Mouse (Mus musculus) spleen, adult 12 weeks (tissue): Measurements from ENCODE around the gene Pcnx2.

Experiments used
- DNase-seq: peaks from one replicate; pipeline ENCODE4 v3.0.0; 2022; ENCODE audit warnings: low spot score

The Pcnx2 gene

DNA sequence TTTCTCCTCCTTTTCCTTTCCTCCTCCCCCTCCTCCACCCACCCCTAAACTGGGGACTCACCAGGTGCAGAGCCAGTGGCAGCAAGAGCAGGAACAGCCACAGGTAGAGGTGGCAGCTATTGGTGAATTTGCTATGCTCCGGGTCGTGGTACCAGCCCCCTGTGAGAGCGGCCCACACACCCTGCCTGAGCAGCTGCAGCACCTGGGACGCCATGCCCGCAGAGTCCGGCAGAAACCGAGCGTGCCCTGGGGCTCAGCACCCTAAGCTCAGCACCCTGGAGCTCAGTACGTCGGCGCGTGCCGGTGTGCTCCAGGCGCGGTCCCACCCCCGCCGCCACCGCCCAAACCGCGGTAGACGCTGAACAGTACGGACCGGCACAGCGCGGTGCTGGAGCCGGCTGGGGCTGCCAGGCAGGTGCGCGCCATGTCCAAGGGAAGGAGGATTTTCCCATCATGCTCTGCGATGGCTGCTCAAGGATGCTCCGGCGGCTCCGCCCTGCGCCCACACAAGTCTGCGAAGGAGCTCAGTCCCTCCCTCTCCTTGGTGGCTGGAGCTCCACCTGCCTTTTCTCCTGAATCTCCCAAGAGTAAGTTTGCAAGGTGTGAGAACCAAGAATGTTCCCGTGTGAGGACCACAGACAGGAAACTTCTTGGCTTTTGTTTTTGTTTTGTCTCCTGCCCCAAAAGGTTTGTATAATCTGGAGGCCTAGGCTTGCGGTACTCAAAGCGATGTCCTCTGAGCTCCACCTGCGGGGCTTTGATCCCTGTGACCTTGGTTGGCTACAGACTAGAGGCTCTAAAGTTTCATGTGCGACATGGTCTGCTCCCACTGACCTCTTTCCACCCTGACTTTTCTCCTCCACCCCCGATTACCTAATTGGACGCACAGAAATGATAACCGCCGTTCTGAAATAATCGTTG, at the start of gene Pcnx2:
TSS of gene Pcnx2 (minus strand) at position 450 of the 921 bp plus-strand sequence.
- DNase-seq: no peak

DNA sequence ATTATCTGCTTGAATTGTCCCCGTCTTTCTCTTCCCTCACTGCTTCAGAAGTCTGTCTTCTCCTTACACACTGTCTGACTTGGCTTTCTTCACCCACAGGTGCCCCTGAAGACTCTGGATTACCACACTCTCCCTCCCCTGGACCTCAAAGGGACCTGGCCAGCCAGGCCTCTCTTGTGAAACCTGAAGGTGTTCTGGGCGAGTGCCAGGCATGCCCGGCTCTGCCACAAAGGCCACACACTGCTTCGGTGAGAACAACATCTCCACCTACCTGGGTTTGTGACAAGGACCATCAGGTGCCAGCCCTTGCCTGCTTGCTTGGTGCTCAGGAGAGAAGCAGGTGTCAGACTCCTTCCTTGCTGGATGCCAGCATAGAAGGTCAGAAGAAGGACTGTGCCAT, 46.4 kb upstream of the Pcnx2 start:
- no peak for DNase-seq

- DNase-seq: no peak
These were observed 37.5 kb upstream of the Pcnx2 start for GRCm38 (mm10) chr8:125935649-125936048.

DNA sequence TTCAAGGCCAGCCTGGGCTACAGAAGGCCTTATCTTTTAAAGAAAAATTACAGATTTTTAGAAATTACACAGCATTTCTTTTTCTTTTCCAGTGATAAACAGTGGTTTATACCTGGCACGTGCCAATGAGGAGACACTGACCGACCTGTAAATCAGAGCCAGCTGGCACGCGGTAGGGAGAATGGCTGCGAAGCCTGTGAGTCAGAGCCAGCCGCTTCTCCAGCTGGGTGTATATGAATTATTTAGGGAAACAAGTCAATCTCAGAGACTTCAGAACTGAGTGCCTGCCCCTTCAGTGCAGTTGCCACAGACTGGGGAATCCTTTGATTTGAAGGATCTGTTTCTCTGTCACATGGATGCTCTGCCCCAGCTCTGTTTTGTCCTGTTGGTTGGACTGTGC, 33.7 kb upstream of the Pcnx2 start:
- DNase-seq: no peak

DNA sequence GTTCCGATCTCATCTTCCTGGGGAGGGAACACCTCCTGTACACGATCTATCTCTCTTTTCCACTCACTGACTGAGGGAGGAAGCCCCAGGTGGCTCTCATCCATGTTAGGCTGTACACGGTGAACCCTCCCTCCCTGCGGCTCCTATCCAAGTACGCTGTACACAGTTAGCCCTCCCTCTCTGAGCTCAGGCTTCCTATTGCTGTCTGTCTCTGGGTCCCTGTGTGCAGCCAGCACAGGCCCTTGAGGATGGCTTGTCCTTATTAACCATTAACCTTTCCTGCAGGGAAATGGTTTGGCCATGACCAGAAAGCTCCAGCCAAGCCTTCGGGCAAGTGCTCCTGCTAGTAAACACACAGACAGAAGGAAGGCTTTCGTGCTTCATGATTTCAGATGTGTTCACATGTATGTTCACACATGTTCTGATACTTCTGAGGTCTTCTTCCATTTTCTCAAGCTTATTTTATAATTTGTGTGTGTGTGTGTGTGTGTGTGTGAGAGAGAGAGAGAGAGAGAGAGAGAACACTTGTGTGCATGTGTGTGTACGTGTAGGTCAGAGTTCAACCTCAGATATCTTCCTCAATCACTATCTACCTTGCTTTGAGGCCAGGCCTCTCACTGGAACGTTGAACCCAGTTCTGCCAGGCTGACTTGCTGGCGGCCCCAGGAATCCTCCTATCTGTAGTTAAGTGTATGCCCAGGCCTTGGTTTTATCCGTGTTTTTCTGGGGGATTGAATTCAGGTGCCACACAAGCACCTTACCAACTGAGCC, 32.3 kb upstream of the Pcnx2 start:
- DNase-seq: no peak

DNA sequence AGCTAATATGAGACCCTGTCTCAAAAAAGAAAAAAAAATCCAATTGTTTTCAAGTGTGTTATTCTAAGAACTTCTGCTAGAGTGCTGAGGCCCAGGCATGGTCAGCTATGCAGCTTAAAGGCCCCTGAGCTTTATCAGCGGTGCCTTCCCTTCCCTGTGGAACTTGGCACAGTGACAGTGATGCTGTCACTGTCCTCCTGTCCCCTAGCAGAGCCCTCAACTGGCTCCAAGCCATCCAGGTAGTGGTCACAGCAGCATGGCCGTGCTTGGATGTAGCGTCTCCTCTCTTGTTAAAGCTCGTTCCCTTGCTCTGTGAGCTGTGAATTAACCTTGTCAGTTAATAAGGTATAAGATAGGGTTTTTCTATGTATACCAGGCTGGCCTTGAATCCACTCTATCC, 28.5 kb upstream of the Pcnx2 start:
- no peak for DNase-seq

GRCm38 (mm10) chr8:125922333-125922732, 24.2 kb upstream of the Pcnx2 start:
- no peak for DNase-seq

GRCm38 (mm10) chr8:125920761-125921160, 22.6 kb upstream of the Pcnx2 start:
- no peak for DNase-seq

GRCm38 (mm10) chr8:125920281-125920680, 22.2 kb upstream of the Pcnx2 start:
- no peak for DNase-seq

GRCm38 (mm10) chr8:125919560-125919959, 21.4 kb upstream of the Pcnx2 start:
- no peak for DNase-seq

GRCm38 (mm10) chr8:125918719-125919118, 20.6 kb upstream of the Pcnx2 start:
- DNase-seq: no peak

GRCm38 (mm10) chr8:125917013-125917412, 18.9 kb upstream of the Pcnx2 start:
- no peak for DNase-seq

GRCm38 (mm10) chr8:125914386-125914785, 16.3 kb upstream of the Pcnx2 start:
- no peak for DNase-seq

GRCm38 (mm10) chr8:125913206-125913605, 15.1 kb upstream of the Pcnx2 start:
- no peak for DNase-seq

DNA sequence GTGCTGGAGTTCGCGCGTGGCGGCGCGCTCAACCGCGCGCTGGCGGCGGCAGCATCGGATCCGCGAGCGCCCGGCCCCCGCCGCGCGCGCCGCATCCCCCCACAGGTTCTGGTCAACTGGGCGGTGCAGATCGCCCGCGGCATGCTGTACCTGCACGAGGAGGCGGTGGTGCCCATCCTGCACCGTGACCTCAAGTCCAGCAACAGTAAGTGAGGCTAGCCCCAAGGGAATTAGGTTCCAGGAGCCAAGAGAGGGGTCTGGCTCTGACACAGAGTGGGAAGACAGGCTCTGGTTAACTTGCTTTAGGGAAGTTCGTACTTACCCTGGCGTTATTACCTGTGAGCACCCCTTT, 13.1 kb upstream of the Pcnx2 start:
- DNase-seq: no peak

- no peak for DNase-seq
These were observed 12.5 kb upstream of the Pcnx2 start, which contains the start of gene Map3k21 for GRCm38 (mm10) chr8:125910365-125911228. Gene Map3k21 (plus strand): TSS chr8:125910450.

DNA sequence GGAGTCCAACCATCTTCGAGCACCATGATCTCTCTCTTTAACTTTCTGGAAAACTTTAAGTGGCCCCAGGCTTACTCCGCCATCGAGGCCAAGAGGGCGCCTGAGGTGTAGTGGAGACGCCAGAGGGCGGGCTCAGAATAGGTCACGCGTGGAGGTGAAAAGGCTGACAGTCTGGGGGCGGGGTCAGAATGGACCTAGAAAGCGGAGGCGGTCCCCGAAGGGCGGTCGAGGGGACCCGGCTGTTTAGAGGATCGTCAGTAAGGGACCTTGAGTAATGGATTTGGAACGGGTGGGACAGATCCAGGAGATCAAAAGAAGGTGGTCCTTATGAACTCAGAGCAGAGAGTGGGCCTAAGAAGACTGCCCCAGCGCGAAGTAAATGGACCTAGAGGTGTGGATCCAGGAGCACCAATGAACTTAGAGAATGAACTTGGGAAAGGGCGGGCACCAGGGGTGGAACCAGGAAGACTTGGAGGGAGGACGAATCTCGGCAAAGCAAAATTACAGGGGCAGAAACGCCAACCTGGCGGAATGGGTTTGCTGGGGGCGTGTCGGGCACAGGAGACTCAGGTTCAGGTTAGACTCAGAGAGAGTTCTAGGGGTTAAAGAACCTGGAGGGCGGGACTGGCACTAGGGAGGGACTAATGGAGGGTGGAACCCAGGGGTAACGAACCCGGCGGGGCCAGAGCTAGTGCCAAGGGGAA, 11.7 kb upstream of the Pcnx2 start:
- no peak for DNase-seq

DNA sequence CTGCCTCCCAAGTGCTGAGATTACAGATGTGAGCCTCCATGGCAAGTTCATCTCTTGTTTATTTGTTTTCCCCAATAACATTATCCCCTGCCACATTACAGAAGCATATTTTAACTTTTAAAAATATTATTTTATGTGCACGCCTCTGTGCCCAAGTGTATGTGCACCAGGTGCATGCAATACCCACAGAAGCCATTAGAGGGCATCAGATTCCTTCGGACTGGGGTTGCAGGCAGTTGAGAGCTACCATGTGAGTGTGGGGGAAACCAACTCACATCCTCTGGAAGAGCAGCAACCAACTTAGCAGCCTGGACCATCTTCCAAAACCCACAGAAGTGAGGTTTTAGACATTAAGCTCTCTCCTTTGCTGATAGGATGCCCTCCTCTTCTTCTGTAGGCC, 9.2 kb upstream of the Pcnx2 start:
- no peak for DNase-seq

GRCm38 (mm10) chr8:125905341-125905740, 7.2 kb upstream of the Pcnx2 start:
- DNase-seq: no peak

DNA sequence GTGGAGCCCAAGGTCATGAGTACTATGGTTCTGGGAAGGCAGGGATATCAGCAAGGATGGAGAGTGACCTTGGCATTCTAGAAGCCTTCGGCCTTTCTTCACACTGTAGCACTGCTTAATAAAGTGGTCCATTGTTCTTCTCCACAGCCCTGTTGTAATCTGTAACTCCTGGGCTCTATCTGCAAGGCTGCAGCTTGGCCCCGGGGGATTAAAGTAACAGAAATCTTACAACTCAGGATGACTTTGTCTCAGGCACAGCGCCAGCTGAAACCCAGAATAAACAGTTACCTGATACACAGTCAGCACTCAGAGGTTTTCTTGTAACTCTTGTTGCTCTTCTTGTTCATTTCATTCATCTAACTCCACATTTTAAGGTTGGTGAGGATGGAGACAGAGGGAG, 4.4 kb upstream of the Pcnx2 start:
- no peak for DNase-seq

GRCm38 (mm10) chr8:125901167-125901566, 3.0 kb upstream of the Pcnx2 start:
- DNase-seq: no peak

DNA sequence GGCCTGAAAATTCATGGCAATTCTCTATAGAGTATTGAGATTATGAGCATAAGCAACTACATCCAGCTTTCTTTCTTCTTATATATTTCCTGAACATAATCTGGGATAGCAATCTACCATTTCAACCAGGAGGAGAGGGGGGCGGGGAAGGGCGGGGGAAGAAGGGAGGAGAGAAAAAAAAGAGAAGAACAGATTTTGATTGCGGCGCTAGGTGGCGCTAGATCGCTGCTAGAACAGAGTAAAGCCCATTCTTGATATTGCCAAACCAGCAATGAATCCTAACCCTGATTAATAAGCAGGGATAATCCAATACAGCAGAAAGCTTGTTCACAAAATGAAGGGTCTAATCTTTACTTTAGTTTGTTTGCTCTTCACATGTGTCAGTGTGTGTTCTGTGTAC, 782 bp upstream of the Pcnx2 start:
- no peak for DNase-seq
